Mouse (Mus musculus): Measurements from ENCODE around the gene Oosp2. TPM values are rescaled to one million over a fixed set of nuclear protein-coding genes. Genes with fewer than 3 reads are reported as not detected.

The Oosp2 gene
- polyA plus RNA-seq, 1 experiment from 2014 or later: not detected

DNA sequence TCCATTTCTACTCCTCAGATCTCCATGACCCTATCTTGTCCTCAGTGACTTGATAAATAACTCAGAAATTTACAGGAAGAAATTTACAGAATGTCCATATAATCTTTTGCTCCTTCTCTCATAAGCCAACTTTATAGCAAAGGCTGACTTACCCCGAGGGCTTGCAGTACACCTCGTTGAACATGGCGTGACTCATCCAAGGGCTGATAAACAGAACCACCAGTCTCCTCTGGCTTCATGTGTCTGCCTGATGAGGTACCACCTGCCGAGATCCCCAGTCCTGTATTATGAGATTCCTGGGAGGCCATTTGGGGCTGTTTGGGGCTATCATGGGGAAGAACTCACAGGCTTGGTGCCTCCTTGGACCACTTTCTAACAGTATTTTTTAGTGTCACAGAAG lies 21.3 kb downstream of the Oosp2 start:
- DNase-seq (ENCODE audit: low spot score): no peak
- Histone ChIP-seq H3K9me3 (ENCODE audit: control insufficient read depth, low read length) (no peaks in the 10 kb centered on the region), H3K36me3 (replicated peaks; ENCODE audit: control insufficient read depth, insufficient read depth) (no peaks in the 10 kb centered on the region), H3K9ac (no peak overlapping the region), H3K27me3 (ENCODE audit: control insufficient read depth, insufficient read depth, low read length) (no peaks in the 10 kb centered on the region), H3K4me3 (replicated peaks; ENCODE audit: low read length) (no peak overlapping the region), H3K27ac (no peak overlapping the region), H3K4me2 (replicated peaks) (no peak overlapping the region), H3K4me1 (replicated peaks; ENCODE audit: control insufficient read depth, insufficient read depth, low read length) (no peaks in the 10 kb centered on the region)
- 81% methylated on average over 4 of the region's 4 CpGs for WGBS
- ATAC-seq (ENCODE audit: low FRiP score): no peak

DNA sequence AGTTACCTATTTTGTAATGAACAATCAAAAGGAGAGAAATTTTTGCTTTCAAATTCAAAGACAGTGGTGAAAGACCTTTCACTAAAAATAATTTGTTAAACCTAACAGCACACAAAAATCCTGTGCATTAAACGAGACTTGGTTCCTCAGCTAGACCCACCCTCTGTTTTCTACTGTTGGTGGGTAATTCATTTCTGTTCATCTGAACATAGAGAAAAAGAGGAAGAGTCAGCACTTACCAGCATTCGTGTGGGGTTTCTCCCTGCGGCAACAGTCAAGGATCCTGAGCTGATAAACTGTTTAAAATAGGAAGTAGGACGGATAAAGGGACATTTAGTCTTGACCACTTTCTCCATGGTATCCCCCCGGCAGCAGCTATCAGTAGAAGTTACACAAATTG lies 24.8 kb downstream of the Oosp2 start:
- H3K9me3 ChIP-seq (ENCODE audit: control insufficient read depth, low read length): no peaks in the 10 kb centered on the region
- H3K9ac ChIP-seq: no peak overlapping the region
- 85% methylated on average over 5 of the region's 5 CpGs for WGBS

DNA sequence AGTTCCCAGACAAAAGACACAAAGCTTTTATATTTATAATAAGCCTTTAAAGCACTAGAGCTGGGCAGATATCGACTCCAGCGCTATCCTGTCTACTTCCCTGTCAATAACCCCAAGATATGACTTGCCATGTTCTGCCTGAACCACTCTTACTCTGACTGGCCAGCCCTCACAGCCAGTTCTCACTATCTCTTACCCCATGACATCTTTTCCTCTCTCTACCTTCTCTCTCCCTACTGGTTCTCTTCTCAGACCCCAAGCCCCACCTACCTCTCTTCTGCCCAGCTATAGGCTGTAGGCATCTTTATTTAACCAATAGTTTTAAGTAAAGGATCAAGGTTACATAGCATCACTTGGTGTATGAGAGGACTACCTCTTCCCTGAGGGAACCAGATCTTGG lies 26.0 kb downstream of the Oosp2 start:
- H3K4me3 ChIP-seq (replicated peaks; ENCODE audit: low read length): no peak overlapping the region
- H3K9me3 ChIP-seq (ENCODE audit: control insufficient read depth, low read length): no peaks in the 10 kb centered on the region
- no peak overlapping the region for H3K9ac ChIP-seq
- H3K27ac ChIP-seq: no peak overlapping the region
- 72% methylated on average over 2 of the region's 2 CpGs for WGBS
- no peaks in the 10 kb centered on the region for H3K27me3 ChIP-seq (ENCODE audit: control insufficient read depth, insufficient read depth, low read length)
- DNase-seq (ENCODE audit: low spot score): no peak
- no peak overlapping the region for H3K4me2 ChIP-seq (replicated peaks)
- no peak for ATAC-seq (ENCODE audit: low FRiP score)
- no peaks in the 10 kb centered on the region for H3K36me3 ChIP-seq (replicated peaks; ENCODE audit: control insufficient read depth, insufficient read depth)
- no peaks in the 10 kb centered on the region for H3K4me1 ChIP-seq (replicated peaks; ENCODE audit: control insufficient read depth, insufficient read depth, low read length)

More for the DNA sequence above, 24.8 kb downstream of the Oosp2 start:
- Histone ChIP-seq H3K4me3 (replicated peaks; ENCODE audit: low read length) (no peak overlapping the region), H3K27me3 (ENCODE audit: control insufficient read depth, insufficient read depth, low read length) (no peaks in the 10 kb centered on the region), H3K4me2 (replicated peaks) (no peak overlapping the region), H3K36me3 (replicated peaks; ENCODE audit: control insufficient read depth, insufficient read depth) (no peaks in the 10 kb centered on the region), H3K4me1 (replicated peaks; ENCODE audit: control insufficient read depth, insufficient read depth, low read length) (no peaks in the 10 kb centered on the region), H3K27ac (no peak overlapping the region)
- ATAC-seq (ENCODE audit: low FRiP score) (no peak), DNase-seq (ENCODE audit: low spot score) (no peak)

DNA sequence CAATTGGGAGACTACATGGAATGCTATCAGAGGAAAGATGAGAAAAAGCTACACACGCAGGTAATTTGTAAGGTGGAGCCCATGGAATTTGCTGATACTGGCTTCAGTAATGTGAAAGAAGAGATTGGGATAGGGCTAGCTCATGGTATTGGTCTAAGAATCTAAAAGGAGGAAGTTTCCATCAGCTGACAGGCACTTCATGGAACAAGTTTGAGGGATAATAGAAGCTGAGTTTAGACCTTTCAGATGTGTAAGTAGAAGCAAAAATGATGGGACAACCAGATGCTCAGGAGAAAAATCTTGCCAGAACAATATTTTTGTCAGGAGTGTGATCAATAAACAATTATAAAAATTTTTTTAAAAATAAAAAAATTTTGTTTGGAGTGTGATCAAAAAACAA lies 26.6 kb downstream of the Oosp2 start:
- DNase-seq (ENCODE audit: low spot score) (no peak), ATAC-seq (ENCODE audit: low FRiP score) (no peak)
- Histone ChIP-seq H3K27me3 (ENCODE audit: control insufficient read depth, insufficient read depth, low read length) (no peaks in the 10 kb centered on the region), H3K9me3 (ENCODE audit: control insufficient read depth, low read length) (no peaks in the 10 kb centered on the region), H3K4me2 (replicated peaks) (no peak overlapping the region), H3K36me3 (replicated peaks; ENCODE audit: control insufficient read depth, insufficient read depth) (no peaks in the 10 kb centered on the region), H3K9ac (no peak overlapping the region), H3K4me1 (replicated peaks; ENCODE audit: control insufficient read depth, insufficient read depth, low read length) (no peaks in the 10 kb centered on the region), H3K27ac (no peak overlapping the region), H3K4me3 (replicated peaks; ENCODE audit: low read length) (no peak overlapping the region)
- 90% methylated on average over 1 of the region's 1 CpGs for WGBS

DNA sequence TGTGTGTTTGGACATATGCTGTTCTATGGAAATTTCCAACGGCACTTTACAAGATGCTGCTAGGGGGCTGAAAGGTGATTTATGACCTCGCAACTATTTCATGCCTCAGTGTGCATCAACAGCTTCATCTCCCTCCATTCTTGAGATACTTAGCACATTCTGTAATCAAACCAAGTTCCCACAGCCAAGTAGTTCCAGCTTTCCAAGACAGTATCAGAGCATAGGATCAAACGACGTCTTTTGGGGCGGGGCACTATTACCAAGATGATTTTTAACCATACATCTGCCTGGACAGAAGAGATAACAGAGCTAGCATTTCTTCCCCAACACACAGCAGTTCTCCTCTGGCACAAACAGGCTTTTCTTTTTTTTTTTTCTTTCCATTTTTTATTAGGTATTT lies 35.1 kb downstream of the Oosp2 start:
- WGBS: 78% methylated on average over 5 of the region's 5 CpGs
- no peaks in the 10 kb centered on the region for H3K9me3 ChIP-seq (ENCODE audit: control insufficient read depth, low read length)
- no peaks in the 10 kb centered on the region for H3K36me3 ChIP-seq (replicated peaks; ENCODE audit: control insufficient read depth, insufficient read depth)
- H3K27ac ChIP-seq: no peak overlapping the region
- H3K9ac ChIP-seq: no peak overlapping the region
- no peak overlapping the region for H3K4me2 ChIP-seq (replicated peaks)
- H3K27me3 ChIP-seq (ENCODE audit: control insufficient read depth, insufficient read depth, low read length): no peaks in the 10 kb centered on the region
- ATAC-seq (ENCODE audit: low FRiP score): no peak
- DNase-seq (ENCODE audit: low spot score): no peak
- no peak overlapping the region for H3K4me3 ChIP-seq (replicated peaks; ENCODE audit: low read length)
- H3K4me1 ChIP-seq (replicated peaks; ENCODE audit: control insufficient read depth, insufficient read depth, low read length): no peaks in the 10 kb centered on the region

DNA sequence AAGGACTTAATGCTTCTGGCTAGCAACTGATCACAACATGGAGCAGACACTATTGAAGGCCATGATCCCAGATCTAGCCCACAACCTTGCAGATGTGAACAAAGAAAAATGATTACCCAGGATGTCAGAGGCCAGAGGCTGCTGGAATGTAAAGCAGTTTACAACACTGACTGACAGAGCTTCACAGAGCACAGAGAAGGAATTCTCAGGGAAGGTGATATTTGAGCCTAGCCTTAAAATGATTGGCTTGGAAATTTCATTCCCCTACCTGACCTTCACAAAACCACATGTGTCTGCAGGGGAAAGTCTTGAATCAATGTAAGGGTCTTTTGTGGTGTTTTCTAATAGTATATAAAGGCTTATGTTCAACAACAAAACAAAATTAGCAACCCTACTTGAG lies 35.6 kb downstream of the Oosp2 start:
- Histone ChIP-seq H3K27ac (no peak overlapping the region), H3K36me3 (replicated peaks; ENCODE audit: control insufficient read depth, insufficient read depth) (no peaks in the 10 kb centered on the region), H3K4me2 (replicated peaks) (no peak overlapping the region), H3K27me3 (ENCODE audit: control insufficient read depth, insufficient read depth, low read length) (no peaks in the 10 kb centered on the region), H3K4me1 (replicated peaks; ENCODE audit: control insufficient read depth, insufficient read depth, low read length) (no peaks in the 10 kb centered on the region), H3K9me3 (ENCODE audit: control insufficient read depth, low read length) (no peaks in the 10 kb centered on the region), H3K4me3 (replicated peaks; ENCODE audit: low read length) (no peak overlapping the region), H3K9ac (no peak overlapping the region)
- DNase-seq (ENCODE audit: low spot score): no peak
- ATAC-seq (ENCODE audit: low FRiP score): no peak

DNA sequence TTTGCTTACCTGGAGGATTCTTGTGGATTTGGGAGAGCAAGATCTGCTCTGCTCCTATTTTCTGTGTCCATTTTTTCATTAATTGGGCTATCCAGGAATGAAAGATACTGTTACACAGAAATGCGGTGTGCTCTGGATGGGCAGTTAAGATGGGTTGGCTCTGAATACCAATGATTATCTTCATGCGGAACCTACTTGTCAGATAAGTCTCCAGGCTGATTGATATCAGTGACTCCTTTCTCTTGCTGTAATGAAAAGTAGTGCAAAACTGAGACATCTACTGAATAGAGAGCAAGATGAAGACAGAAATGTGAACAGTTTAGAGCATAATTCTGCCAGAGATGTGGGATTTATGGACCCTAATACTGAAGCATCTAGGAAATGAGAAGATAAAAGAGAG lies 36.8 kb downstream of the Oosp2 start, which contains the start of gene Ms4a2:
Gene Ms4a2 (minus strand): TSS at position 169 of the 400 bp plus-strand sequence.
- no peak within 1 kb of the TSS for H3K4me2 ChIP-seq (replicated peaks)
- no peaks in the 10 kb centered on the region for H3K27me3 ChIP-seq (ENCODE audit: control insufficient read depth, insufficient read depth, low read length)
- no peaks in the 10 kb centered on the region for H3K36me3 ChIP-seq (replicated peaks; ENCODE audit: control insufficient read depth, insufficient read depth)
- DNase-seq (ENCODE audit: low spot score) (no peak), ATAC-seq (ENCODE audit: low FRiP score) (no peak)
- H3K4me3 ChIP-seq (replicated peaks; ENCODE audit: low read length): no peak within 1 kb of the TSS
- no peak within 1 kb of the TSS for H3K27ac ChIP-seq
- no peaks in the 10 kb centered on the region for H3K9me3 ChIP-seq (ENCODE audit: control insufficient read depth, low read length)
- H3K4me1 ChIP-seq (replicated peaks; ENCODE audit: control insufficient read depth, insufficient read depth, low read length): no peaks in the 10 kb centered on the region
- WGBS: 82% methylated on average over 2 of the region's 2 CpGs
- no peak within 1 kb of the TSS for H3K9ac ChIP-seq

DNA sequence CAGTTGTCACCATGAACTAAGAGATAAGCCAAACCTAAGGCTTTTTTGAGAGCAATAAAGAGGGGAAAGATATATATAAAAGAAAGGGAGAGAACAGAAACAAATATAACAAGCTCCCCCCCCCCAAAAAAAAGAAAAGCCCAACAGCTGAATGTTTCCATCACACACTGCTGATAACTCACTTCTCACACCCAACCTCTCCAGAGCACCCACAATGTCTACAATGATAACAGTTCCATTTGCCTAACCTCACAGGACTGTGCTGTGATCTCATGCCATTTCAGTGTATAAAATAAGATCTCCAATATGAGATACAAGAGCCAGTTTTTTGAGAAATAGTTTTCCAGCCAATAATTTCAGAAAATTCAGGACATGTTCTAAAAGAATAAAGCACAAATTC lies 42.4 kb downstream of the Oosp2 start:
- DNase-seq (ENCODE audit: low spot score): no peak
- no peaks in the 10 kb centered on the region for H3K9me3 ChIP-seq (ENCODE audit: control insufficient read depth, low read length)
- no peak overlapping the region for H3K4me3 ChIP-seq (replicated peaks; ENCODE audit: low read length)
- no peaks in the 10 kb centered on the region for H3K27me3 ChIP-seq (ENCODE audit: control insufficient read depth, insufficient read depth, low read length)
- ATAC-seq (ENCODE audit: low FRiP score): no peak
- no peak overlapping the region for H3K4me2 ChIP-seq (replicated peaks)
- no peak overlapping the region for H3K27ac ChIP-seq
- no peaks in the 10 kb centered on the region for H3K36me3 ChIP-seq (replicated peaks; ENCODE audit: control insufficient read depth, insufficient read depth)
- H3K9ac ChIP-seq: no peak overlapping the region
- no peaks in the 10 kb centered on the region for H3K4me1 ChIP-seq (replicated peaks; ENCODE audit: control insufficient read depth, insufficient read depth, low read length)

DNA sequence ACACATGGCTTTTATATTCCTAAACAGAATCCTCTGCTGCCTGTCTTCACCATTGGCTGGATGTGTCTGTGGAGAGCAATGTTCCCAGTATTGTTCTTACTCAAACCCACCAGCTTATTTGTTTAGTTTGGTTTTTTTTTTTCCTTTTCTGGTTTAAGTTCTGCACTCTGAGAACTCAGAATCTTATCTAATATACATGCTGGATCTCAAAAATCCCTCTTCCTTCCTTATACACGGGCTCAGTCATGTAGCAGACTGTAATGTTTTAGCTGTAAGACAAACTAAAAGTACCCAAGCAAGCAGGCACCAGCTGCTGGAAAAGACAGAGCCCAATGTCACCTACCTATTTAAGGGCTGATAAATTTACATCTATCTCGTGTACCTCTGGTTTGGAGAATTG lies 45.6 kb downstream of the Oosp2 start:
- no peak overlapping the region for H3K4me2 ChIP-seq (replicated peaks)
- no peaks in the 10 kb centered on the region for H3K27me3 ChIP-seq (ENCODE audit: control insufficient read depth, insufficient read depth, low read length)
- H3K36me3 ChIP-seq (replicated peaks; ENCODE audit: control insufficient read depth, insufficient read depth): no peaks in the 10 kb centered on the region
- DNase-seq (ENCODE audit: low spot score) (no peak), ATAC-seq (ENCODE audit: low FRiP score) (no peak)
- H3K9me3 ChIP-seq (ENCODE audit: control insufficient read depth, low read length): no peaks in the 10 kb centered on the region
- H3K4me3 ChIP-seq (replicated peaks; ENCODE audit: low read length): no peak overlapping the region
- WGBS: 69% methylated on average over 2 of the region's 2 CpGs
- no peaks in the 10 kb centered on the region for H3K4me1 ChIP-seq (replicated peaks; ENCODE audit: control insufficient read depth, insufficient read depth, low read length)
- no peak overlapping the region for H3K9ac ChIP-seq
- no peak overlapping the region for H3K27ac ChIP-seq

DNA sequence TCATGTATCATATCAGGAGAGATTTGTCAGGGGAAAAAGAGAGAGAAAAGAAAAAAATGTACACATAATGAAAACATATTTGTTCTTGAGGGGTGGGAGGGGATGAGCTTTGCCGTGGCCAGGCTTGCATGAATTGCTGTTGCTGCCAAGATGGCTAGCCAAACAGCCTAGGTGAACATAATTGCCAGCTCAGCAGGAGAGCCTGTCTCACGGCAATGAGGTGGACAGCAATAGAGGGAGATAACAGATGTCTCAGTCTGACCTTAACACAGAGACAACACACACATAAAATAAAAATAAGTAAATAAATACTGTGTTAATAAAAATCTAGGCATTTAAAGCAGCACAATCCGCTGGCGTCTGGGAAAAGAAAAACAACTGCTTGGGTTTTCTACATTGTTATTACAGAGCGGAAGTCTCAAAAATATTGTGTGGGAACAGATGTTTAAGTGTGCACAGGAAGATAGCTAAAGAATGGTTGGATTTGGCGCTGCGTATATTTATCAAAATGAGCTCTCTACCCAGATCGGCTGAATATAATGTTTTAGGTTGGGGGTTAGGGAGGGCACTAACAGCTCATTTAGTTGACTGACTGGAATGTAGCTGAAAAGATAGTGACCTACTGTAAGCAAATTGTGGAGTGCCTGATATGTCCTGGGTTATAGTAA lies 46.4 kb downstream of the Oosp2 start:
- DNase-seq (ENCODE audit: low spot score) (no peak), ATAC-seq (ENCODE audit: low FRiP score) (no peak)
- no peaks in the 10 kb centered on the region for H3K4me1 ChIP-seq (replicated peaks; ENCODE audit: control insufficient read depth, insufficient read depth, low read length)
- no peak overlapping the region for H3K9ac ChIP-seq
- H3K9me3 ChIP-seq (ENCODE audit: control insufficient read depth, low read length): no peaks in the 10 kb centered on the region
- H3K27ac ChIP-seq: no peak overlapping the region
- WGBS: 74% methylated on average over 8 of the region's 8 CpGs
- H3K4me2 ChIP-seq (replicated peaks): no peak overlapping the region
- H3K36me3 ChIP-seq (replicated peaks; ENCODE audit: control insufficient read depth, insufficient read depth): no peaks in the 10 kb centered on the region
- H3K4me3 ChIP-seq (replicated peaks; ENCODE audit: low read length): no peak overlapping the region
- no peaks in the 10 kb centered on the region for H3K27me3 ChIP-seq (ENCODE audit: control insufficient read depth, insufficient read depth, low read length)

All from hindbrain, embryonic 14.5 days (tissue).